Mouse (Mus musculus): ENCODE measurements around the gene Nckap5.

DNA sequence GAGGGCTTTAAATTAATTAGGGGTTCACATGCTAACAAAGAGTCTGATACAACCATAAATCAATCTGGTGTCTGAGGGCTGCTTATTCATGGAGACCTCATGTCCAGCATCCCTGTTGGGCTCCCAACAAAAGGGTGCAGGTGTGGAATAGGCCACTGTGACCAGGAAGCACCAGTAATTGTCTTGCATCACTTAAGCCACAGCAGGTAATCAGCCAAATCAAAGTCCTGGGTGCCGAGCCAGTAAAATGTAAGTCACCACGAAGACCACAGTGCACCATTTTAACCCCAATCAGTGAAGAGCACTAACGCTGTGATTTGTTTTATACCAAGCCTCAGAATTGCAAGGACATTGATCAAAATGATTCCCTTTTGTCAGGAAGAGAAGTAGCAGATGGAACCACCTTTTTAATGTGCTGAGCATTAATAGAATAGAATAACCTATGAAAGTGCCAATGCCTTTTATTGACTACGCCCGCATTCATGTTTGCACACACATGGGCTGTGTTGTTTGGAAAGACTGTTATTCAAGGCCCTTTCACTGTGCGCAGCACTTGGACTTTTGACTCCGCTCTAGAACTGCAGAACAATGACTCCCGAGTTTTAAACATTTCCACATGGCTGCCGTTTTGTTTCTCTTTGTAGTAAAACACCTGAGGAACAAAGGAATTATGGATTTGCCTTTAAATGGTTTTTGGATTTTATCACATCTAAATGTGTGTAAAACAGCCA, 393.5 kb downstream of the Nckap5 start:
- TF ChIP-seq MAFK (IDR thresholded peaks at IDR 0.05; ENCODE audit: insufficient read depth, low read depth, low read length) (no peak), ZNF384 (IDR thresholded peaks at IDR 0.05; ENCODE audit: low read depth, low read length) (no peak), CHD2 (IDR thresholded peaks at IDR 0.05; ENCODE audit: low read depth, low read length) (no peak), ZC3H11A (IDR thresholded peaks at IDR 0.05; ENCODE audit: borderline replicate concordance, low read depth, low read length) (no peak), HCFC1 (IDR thresholded peaks at IDR 0.05; ENCODE audit: borderline replicate concordance, insufficient read depth, low read length) (no peak)

All from ES-E14 (cell line).